Mouse (Mus musculus) stomach, postnatal 0 days (tissue): ENCODE data around the gene Lifr.

Experiments used
- CTCF ChIP-seq: IDR thresholded peaks from 2 replicates; pipeline ENCODE4 v1.5.1; 2016; ENCODE audit warnings: antibody characterized with exemption, low read depth, mild to moderate bottlenecking, moderate library complexity
- EP300 ChIP-seq: optimal IDR thresholded peaks from 2 replicates; pipeline ENCODE3; 2016; ENCODE audit warnings: antibody characterized with exemption

DNA sequence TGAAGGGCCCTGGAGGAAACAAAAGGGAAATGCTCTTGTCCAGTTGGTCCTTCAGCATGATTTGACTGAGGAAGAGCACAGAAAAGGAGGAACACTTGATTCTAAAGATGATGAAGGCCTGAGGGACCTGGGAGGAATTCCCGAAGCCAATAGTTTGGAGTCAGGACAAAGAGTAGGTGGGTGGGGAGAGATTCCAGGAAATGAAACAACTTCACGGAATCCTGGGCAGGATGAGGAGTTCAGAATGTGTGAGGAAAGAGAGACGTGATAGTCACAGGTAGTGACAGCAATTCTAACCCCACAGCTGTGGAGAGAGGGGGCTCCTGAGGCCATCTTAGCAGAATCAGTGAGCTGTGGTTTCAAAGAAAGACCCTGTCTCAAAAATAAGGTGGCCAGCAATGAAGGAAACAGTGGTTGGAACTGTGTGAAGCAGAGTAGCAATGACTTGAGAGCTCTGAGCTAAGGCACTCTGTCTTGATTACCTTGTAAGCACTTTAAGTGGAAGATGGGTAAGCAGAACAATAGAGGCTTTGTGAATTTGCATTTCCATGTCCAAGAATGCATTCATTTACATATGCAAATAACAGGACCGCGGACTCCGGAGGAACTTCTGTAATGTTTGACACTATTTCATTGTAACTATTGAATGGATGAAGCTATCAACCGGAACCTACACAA, 25.1 kb downstream of the Lifr start:
- TF ChIP-seq EP300, result no peak
- TF ChIP-seq CTCF, result no peak
